Mouse (Mus musculus): Measurements from ENCODE around the gene Lcn2.

Gene Lcn2

GRCm38 (mm10) chr2:32387706-32388490 is at the start of gene Lcn2:
Lcn2 (minus strand) TSS chr2:32388252.
- no peak for DNase-seq (ENCODE audit: low read depth)

GRCm38 (mm10) chr2:32437612-32438166 is 49.6 kb upstream of the Lcn2 start:
- DNase-seq (ENCODE audit: low read depth), result no peak

GRCm38 (mm10) chr2:32436686-32437372 is 48.8 kb upstream of the Lcn2 start:
- no peak for DNase-seq (ENCODE audit: low read depth)

GRCm38 (mm10) chr2:32430701-32431676 is 42.9 kb upstream of the Lcn2 start:
- no peak for DNase-seq (ENCODE audit: low read depth)

GRCm38 (mm10) chr2:32429215-32429891 is 41.3 kb upstream of the Lcn2 start:
- DNase-seq (ENCODE audit: low read depth), result no peak

- DNase-seq (ENCODE audit: low read depth), result peak; percentile 52
Measured at GRCm38 (mm10) chr2:32428262-32428722, 40.2 kb upstream of the Lcn2 start.

- no peak for DNase-seq (ENCODE audit: low read depth)
Measured at GRCm38 (mm10) chr2:32427720-32428119, 39.7 kb upstream of the Lcn2 start.

- no peak for DNase-seq (ENCODE audit: low read depth)
Measured at GRCm38 (mm10) chr2:32426141-32426540, 38.1 kb upstream of the Lcn2 start.

GRCm38 (mm10) chr2:32425568-32425967 is 37.5 kb upstream of the Lcn2 start:
- DNase-seq (ENCODE audit: low read depth), result no peak

GRCm38 (mm10) chr2:32424796-32425195 is 36.7 kb upstream of the Lcn2 start:
- DNase-seq (ENCODE audit: low read depth), result no peak

- peak; percentile 74 for DNase-seq (ENCODE audit: low read depth)
Measured at GRCm38 (mm10) chr2:32423481-32424331, 35.7 kb upstream of the Lcn2 start.

- no peak for DNase-seq (ENCODE audit: low read depth)
Measured at GRCm38 (mm10) chr2:32421851-32422251, 33.8 kb upstream of the Lcn2 start.

- DNase-seq (ENCODE audit: low read depth), result no peak
Measured at GRCm38 (mm10) chr2:32420647-32421046, 32.6 kb upstream of the Lcn2 start.

- no peak for DNase-seq (ENCODE audit: low read depth)
Measured at GRCm38 (mm10) chr2:32420066-32420608, 32.1 kb upstream of the Lcn2 start.

- DNase-seq (ENCODE audit: low read depth), result no peak
Measured at GRCm38 (mm10) chr2:32419359-32419758, 31.3 kb upstream of the Lcn2 start.

- DNase-seq (ENCODE audit: low read depth), result no peak
Measured at GRCm38 (mm10) chr2:32418430-32419151, 30.5 kb upstream of the Lcn2 start.

- no peak for DNase-seq (ENCODE audit: low read depth)
Measured at GRCm38 (mm10) chr2:32417486-32417885, 29.4 kb upstream of the Lcn2 start.

GRCm38 (mm10) chr2:32416556-32416955 is 28.5 kb upstream of the Lcn2 start:
- DNase-seq (ENCODE audit: low read depth), result no peak

GRCm38 (mm10) chr2:32415801-32416200 is 27.7 kb upstream of the Lcn2 start:
- no peak for DNase-seq (ENCODE audit: low read depth)
